Mouse (Mus musculus): ENCODE data around the gene Snx27.

GRCm38 (mm10) chr3:94609621-94610020, 27.1 kb upstream of the Snx27 start:
- TF ChIP-seq POLR2A (IDR thresholded peaks at IDR 0.05; ENCODE audit: extremely low read depth, insufficient read depth, low read length), result no peak
- TF ChIP-seq CTCF (IDR thresholded peaks at IDR 0.05; ENCODE audit: extremely low read depth, insufficient read depth, low read length), result no peak

Data from cortical plate, adult 2 months (tissue).